Mouse (Mus musculus) lung, adult 2 months (tissue): ENCODE data around the gene Pum1.

ENCODE experiments used
- CTCF ChIP-seq: fragments of 200-500 bp; IDR thresholded peaks from 2 replicates; pipeline ENCODE4 v1.5.1; 2011; ENCODE audit warnings: mild to moderate bottlenecking, low read length, control low read depth; ENCODE audit not compliant: insufficient read depth
- POLR2A ChIP-seq: fragments of 200-500 bp; IDR thresholded peaks from 2 replicates; pipeline ENCODE4 v1.6.1; 2011; ENCODE audit warnings: low read depth, mild to moderate bottlenecking, control low read depth, low read length, borderline replicate concordance; ENCODE audit errors: extremely low read depth

GRCm38 (mm10) chr4:130804292-130804691, 141.2 kb downstream of the Pum1 start:
- TF ChIP-seq POLR2A (no peak), CTCF (no peak)
